Mouse (Mus musculus) neutrophil, adult 5-6 weeks (primary cell): Measurements from ENCODE around the gene Camk1. TPM values are rescaled to one million over a fixed set of nuclear protein-coding genes. Genes with fewer than 3 reads are reported as not detected.
A peak's percentile ranks its signal among the peaks of the same experiment; 100 is the strongest.

Experiments
- ATAC-seq: fragments of 151-379, 151-347 bp; 2 replicates; pipeline ENCODE4 v1.8.0; 2017; ENCODE audit warnings: mild to moderate bottlenecking, moderate TSS enrichment; ENCODE audit not compliant: insufficient number of reproducible peaks, poor library complexity, low FRiP score, severe bottlenecking; ENCODE audit errors: extremely low read depth
- total RNA-seq: library from RNA; stranded (forward); fragments of 200-1000 nt; gene quantifications from 2 replicates; pipeline ENCODE4 v1.2.3, GENCODE M21; 2017

The Camk1 gene
- total RNA-seq, 1 experiment from 2014 or later, result 24.4 TPM

GRCm38 (mm10) chr6:113326533-113327315 lies 17.1 kb downstream of the Camk1 start, which contains the start of gene Ogg1:
Gene Ogg1, plus strand, starts transcription at chr6:113326972.
- ATAC-seq, result peak; percentile 92

- ATAC-seq, result no peak
Observed at GRCm38 (mm10) chr6:113315972-113316371, 27.8 kb downstream of the Camk1 start.

- ATAC-seq, result no peak
Observed at GRCm38 (mm10) chr6:113308141-113308540, 35.6 kb downstream of the Camk1 start.

- no peak for ATAC-seq
Observed at GRCm38 (mm10) chr6:113307481-113308121, 36.2 kb downstream of the Camk1 start.

GRCm38 (mm10) chr6:113306986-113307349 lies 36.8 kb downstream of the Camk1 start, which contains the start of gene Brpf1:
Gene Brpf1, plus strand, starts transcription at chr6:113307137.
- 0 out of 2 replicates have a peak, but pooled peaks have one; percentile 14 for ATAC-seq

- ATAC-seq, result peak; percentile 82
Observed at GRCm38 (mm10) chr6:113306322-113306985, 37.3 kb downstream of the Camk1 start.

GRCm38 (mm10) chr6:113302258-113302657 lies 41.5 kb downstream of the Camk1 start:
- peak; percentile 18; the same call in 1 of the 2 replicates for ATAC-seq

GRCm38 (mm10) chr6:113301350-113301749 lies 42.4 kb downstream of the Camk1 start:
- no peak for ATAC-seq

- no peak for ATAC-seq
Observed at GRCm38 (mm10) chr6:113296639-113297038, 47.1 kb downstream of the Camk1 start.

- ATAC-seq, result no peak
Observed at GRCm38 (mm10) chr6:113296046-113296445, 47.7 kb downstream of the Camk1 start.

GRCm38 (mm10) chr6:113292938-113293337 lies 50.8 kb downstream of the Camk1 start:
- ATAC-seq, result no peak

GRCm38 (mm10) chr6:113290346-113290745 lies 53.4 kb downstream of the Camk1 start:
- no peak for ATAC-seq

- ATAC-seq, result no peak
Observed at GRCm38 (mm10) chr6:113289346-113289745, 54.4 kb downstream of the Camk1 start.

- ATAC-seq, result no peak
Observed at GRCm38 (mm10) chr6:113287236-113287635, 56.5 kb downstream of the Camk1 start.

GRCm38 (mm10) chr6:113286316-113286715 lies 57.5 kb downstream of the Camk1 start:
- no peak for ATAC-seq

GRCm38 (mm10) chr6:113284931-113285330 lies 58.9 kb downstream of the Camk1 start:
- ATAC-seq, result peak; percentile 52
